Mouse (Mus musculus) kidney, embryonic 15.5 days (tissue): ENCODE measurements at regions not wholly inside any gene's neighbourhood (a gene's known extent, or its start where the extent isn't known, plus 50 kb on each side); places are given as distances from the start of the nearest gene placed in this dataset.

Experiments
- ATAC-seq: fragments of 200-750 bp; cut with Nextera tagmentation; replicated peaks from 2 replicates; pipeline ENCODE4 v1.8.0; 2017; ENCODE audit warnings: moderate TSS enrichment; ENCODE audit not compliant: low FRiP score
- H3K27ac ChIP-seq: fragments of 300-500 bp; sonication (generic); 2 replicates; pipeline ENCODE4 v1.5.1; 2015; ENCODE audit warnings: mild to moderate bottlenecking, inconsistent platforms
- H3K27me3 ChIP-seq: fragments of 300-500 bp; sonication (generic); 2 replicates; pipeline ENCODE4 v1.6.1; 2015; ENCODE audit warnings: inconsistent platforms
- H3K36me3 ChIP-seq: fragments of 300-500 bp; sonication (generic); 2 replicates; pipeline ENCODE4 v1.6.1; 2015; ENCODE audit warnings: inconsistent platforms
- H3K4me1 ChIP-seq: fragments of 300-500 bp; sonication (generic); 2 replicates; pipeline ENCODE4 v1.6.1; 2015; ENCODE audit warnings: inconsistent platforms
- H3K4me2 ChIP-seq: fragments of 300-500 bp; sonication (generic); 2 replicates; pipeline ENCODE4 v1.6.1; 2015; ENCODE audit warnings: moderate library complexity, mild to moderate bottlenecking, inconsistent platforms
- H3K4me3 ChIP-seq: fragments of 300-500 bp; sonication (generic); replicated peaks from 2 replicates; pipeline ENCODE4 v1.5.1; 2015; ENCODE audit warnings: mild to moderate bottlenecking, inconsistent platforms
- H3K9ac ChIP-seq: fragments of 300-500 bp; sonication (generic); 2 replicates; pipeline ENCODE4 v1.6.1; 2015; ENCODE audit warnings: mild to moderate bottlenecking, inconsistent platforms
- H3K9me3 ChIP-seq: fragments of 300-500 bp; sonication (generic); replicated peaks from 2 replicates; pipeline ENCODE4 v1.6.1; 2016; ENCODE audit warnings: inconsistent platforms
- WGBS: fragments of 180-500 bp; shearing (Covaris S2); methylation state at CpG from one replicate; pipeline ENCODE4 v1.1.7; 2015; ENCODE audit warnings: mixed read lengths; 5-methylcytosine and 5-hydroxymethylcytosine counted together

- Histone ChIP-seq H3K27ac (no peak overlapping the region), H3K9ac (no peak overlapping the region), H3K27me3 (no peaks in the 10 kb centered on the region), H3K4me1 (no peaks in the 10 kb centered on the region), H3K36me3 (no peaks in the 10 kb centered on the region), H3K9me3 (0 out of 2 replicates have a peak, but pooled peaks cover 3% of the 10 kb centered on the region), H3K4me3 (no peak overlapping the region), H3K4me2 (no peak overlapping the region)
- ATAC-seq = no peak
- WGBS = 95% methylated on average over 3 of the region's 3 CpGs
Observed at GRCm38 (mm10) chr8:8254446-8254845, 406.6 kb downstream of the Efnb2 start.

- Histone ChIP-seq H3K27me3 (no peaks in the 10 kb centered on the region), H3K4me3 (no peak overlapping the region), H3K4me1 (peaks cover 4% of the 10 kb centered on the region; the same call in 1 of the 2 replicates), H3K27ac (no peak overlapping the region), H3K9ac (no peak overlapping the region), H3K9me3 (no peaks in the 10 kb centered on the region), H3K36me3 (no peaks in the 10 kb centered on the region), H3K4me2 (no peak overlapping the region)
- 88% methylated on average over 1 of the region's 1 CpGs for WGBS
- no peak for ATAC-seq
Observed at GRCm38 (mm10) chr8:8244599-8244998, 416.4 kb downstream of the Efnb2 start.

GRCm38 (mm10) chr8:8241755-8242501, 419.1 kb downstream of the Efnb2 start:
- Histone ChIP-seq H3K27ac (no peak overlapping the region), H3K4me1 (peaks cover 4% of the 10 kb centered on the region; the same call in 1 of the 2 replicates), H3K4me3 (no peak overlapping the region), H3K36me3 (no peaks in the 10 kb centered on the region), H3K4me2 (no peak overlapping the region), H3K9me3 (no peaks in the 10 kb centered on the region), H3K9ac (no peak overlapping the region), H3K27me3 (no peaks in the 10 kb centered on the region)
- WGBS = 58% methylated on average over 3 of the region's 3 CpGs
- ATAC-seq = no peak

- Histone ChIP-seq H3K27ac (no peak overlapping the region), H3K27me3 (no peaks in the 10 kb centered on the region), H3K9ac (no peak overlapping the region), H3K4me3 (no peak overlapping the region), H3K36me3 (no peaks in the 10 kb centered on the region), H3K9me3 (no peaks in the 10 kb centered on the region), H3K4me2 (no peak overlapping the region), H3K4me1 (peaks cover 4% of the 10 kb centered on the region; the same call in 1 of the 2 replicates)
- no peak for ATAC-seq
- WGBS = 83% methylated on average over 9 of the region's 9 CpGs
Observed at GRCm38 (mm10) chr8:8241051-8241688, 419.9 kb downstream of the Efnb2 start.

GRCm38 (mm10) chr8:8239489-8239888, 421.6 kb downstream of the Efnb2 start:
- no peak for ATAC-seq
- no peak overlapping the region for H3K27ac ChIP-seq
- H3K4me1 ChIP-seq = peaks cover 4% of the 10 kb centered on the region; the same call in 1 of the 2 replicates
- no peaks in the 10 kb centered on the region for H3K9me3 ChIP-seq
- H3K9ac ChIP-seq = no peak overlapping the region
- no peaks in the 10 kb centered on the region for H3K36me3 ChIP-seq
- no peaks in the 10 kb centered on the region for H3K27me3 ChIP-seq
- 71% methylated on average over 12 of the region's 12 CpGs for WGBS
- H3K4me3 ChIP-seq = no peak overlapping the region
- H3K4me2 ChIP-seq = 0 out of 2 replicates have a peak overlapping the region, but pooled peaks have one; percentile 9

GRCm38 (mm10) chr8:8238051-8238450, 423.0 kb downstream of the Efnb2 start:
- Histone ChIP-seq H3K27ac (no peak overlapping the region), H3K4me3 (no peak overlapping the region), H3K4me2 (no peak overlapping the region), H3K4me1 (peaks cover 4% of the 10 kb centered on the region; the same call in 1 of the 2 replicates), H3K9ac (no peak overlapping the region), H3K36me3 (no peaks in the 10 kb centered on the region), H3K9me3 (no peaks in the 10 kb centered on the region), H3K27me3 (no peaks in the 10 kb centered on the region)
- 85% methylated on average over 6 of the region's 6 CpGs for WGBS
- ATAC-seq = no peak

- Histone ChIP-seq H3K36me3 (no peaks in the 10 kb centered on the region), H3K4me3 (no peak overlapping the region), H3K9me3 (no peaks in the 10 kb centered on the region), H3K4me1 (no peaks in the 10 kb centered on the region), H3K27me3 (no peaks in the 10 kb centered on the region), H3K9ac (no peak overlapping the region), H3K4me2 (no peak overlapping the region), H3K27ac (no peak overlapping the region)
- WGBS = 91% methylated on average over 3 of the region's 3 CpGs
- ATAC-seq = no peak
Observed at GRCm38 (mm10) chr8:8233616-8234015, 427.4 kb downstream of the Efnb2 start.

- Histone ChIP-seq H3K4me2 (no peak overlapping the region), H3K9me3 (no peaks in the 10 kb centered on the region), H3K4me3 (no peak overlapping the region), H3K27me3 (no peaks in the 10 kb centered on the region), H3K27ac (no peak overlapping the region), H3K4me1 (no peaks in the 10 kb centered on the region), H3K36me3 (no peaks in the 10 kb centered on the region), H3K9ac (no peak overlapping the region)
- WGBS = 95% methylated on average over 4 of the region's 4 CpGs
- ATAC-seq = no peak
Observed at GRCm38 (mm10) chr8:8233156-8233555, 427.9 kb downstream of the Efnb2 start.

- 75% methylated on average over 13 of the region's 13 CpGs for WGBS
- Histone ChIP-seq H3K4me3 (no peak overlapping the region), H3K36me3 (no peaks in the 10 kb centered on the region), H3K27ac (no peak overlapping the region), H3K4me2 (no peak overlapping the region), H3K9me3 (no peaks in the 10 kb centered on the region), H3K4me1 (no peaks in the 10 kb centered on the region), H3K27me3 (no peaks in the 10 kb centered on the region), H3K9ac (no peak overlapping the region)
- ATAC-seq = no peak
Observed at GRCm38 (mm10) chr8:8231996-8232632, 428.9 kb downstream of the Efnb2 start.

GRCm38 (mm10) chr8:8231308-8231985, 429.6 kb downstream of the Efnb2 start:
- no peak for ATAC-seq
- WGBS = 76% methylated on average over 6 of the region's 6 CpGs
- no peak overlapping the region for H3K27ac ChIP-seq

GRCm38 (mm10) chr8:8225994-8226393, 435.0 kb downstream of the Efnb2 start:
- ATAC-seq = no peak
- Histone ChIP-seq H3K9ac (no peak overlapping the region), H3K4me1 (no peaks in the 10 kb centered on the region), H3K9me3 (no peaks in the 10 kb centered on the region), H3K27me3 (no peaks in the 10 kb centered on the region), H3K27ac (no peak overlapping the region), H3K4me3 (no peak overlapping the region), H3K36me3 (no peaks in the 10 kb centered on the region), H3K4me2 (no peak overlapping the region)
- WGBS = 85% methylated on average over 2 of the region's 2 CpGs

More at GRCm38 (mm10) chr8:8231308-8231985, 429.6 kb downstream of the Efnb2 start:
- Histone ChIP-seq H3K9me3 (no peaks in the 10 kb centered on the region), H3K4me3 (no peak overlapping the region), H3K4me1 (no peaks in the 10 kb centered on the region), H3K36me3 (no peaks in the 10 kb centered on the region), H3K9ac (no peak overlapping the region), H3K27me3 (no peaks in the 10 kb centered on the region), H3K4me2 (no peak overlapping the region)
